Mouse (Mus musculus): ENCODE measurements around the gene Arl2. TPM values are rescaled to one million over a fixed set of nuclear protein-coding genes. Genes with fewer than 3 reads are reported as not detected.
"Not testable (repeated sequence)": the region's sequence is repeated elsewhere in the genome, so short reads cannot be mapped to it uniquely, and the experiment has no call there.

Arl2 gene
- polyA plus RNA-seq, 1 experiment from 2014 or later: 118 TPM

GRCm38 (mm10) chr19:6140678-6141393, 512 bp downstream of the Arl2 start, which contains the start of gene Batf2:
TSS of gene Batf2 (plus strand) at chr19:6140983.
- ATAC-seq: peak; percentile 96
- under 1% methylated on average over 68 of the region's 68 CpGs for WGBS

GRCm38 (mm10) chr19:6140374-6140677, 1.0 kb downstream of the Arl2 start:
- Histone ChIP-seq H3K36me3 (peaks cover 33% of the 10 kb centered on the region), H3K4me3 (replicated peaks) (peak overlapping the region; percentile 55), H3K4me1 (replicated peaks) (peaks cover 11% of the 10 kb centered on the region), H3K27me3 (no peaks in the 10 kb centered on the region), H3K9ac (replicated peaks) (peak overlapping the region; percentile 85), H3K9me3 (no peaks in the 10 kb centered on the region), H3K4me2 (replicated peaks) (peak overlapping the region; percentile 84), H3K27ac (peak overlapping the region; percentile 96)
- WGBS: 7% methylated on average over 16 of the region's 16 CpGs
- ATAC-seq: no peak

More at GRCm38 (mm10) chr19:6140678-6141393, 512 bp downstream of the Arl2 start, which contains the start of gene Batf2:
- H3K27ac ChIP-seq: peak within 1 kb of the TSS; percentile 96
- H3K4me2 ChIP-seq (replicated peaks): peak within 1 kb of the TSS; percentile 84
- no peaks in the 10 kb centered on the region for H3K9me3 ChIP-seq
- H3K36me3 ChIP-seq: peaks cover 28% of the 10 kb centered on the region
- peak within 1 kb of the TSS; percentile 55 for H3K4me3 ChIP-seq (replicated peaks)
- no peaks in the 10 kb centered on the region for H3K27me3 ChIP-seq
- H3K4me1 ChIP-seq (replicated peaks): peaks cover 11% of the 10 kb centered on the region
- peak within 1 kb of the TSS; percentile 85 for H3K9ac ChIP-seq (replicated peaks)

- H3K4me1 ChIP-seq (replicated peaks): peaks cover 11% of the 10 kb centered on the region
- peak overlapping the region; percentile 84 for H3K4me2 ChIP-seq (replicated peaks)
- no peaks in the 10 kb centered on the region for H3K9me3 ChIP-seq
- H3K36me3 ChIP-seq: peaks cover 39% of the 10 kb centered on the region
- peak overlapping the region; percentile 85 for H3K9ac ChIP-seq (replicated peaks)
- 92% methylated on average over 6 of the region's 6 CpGs for WGBS
- ATAC-seq: no peak
- no peaks in the 10 kb centered on the region for H3K27me3 ChIP-seq
- peak overlapping the region; percentile 96; the same call in 1 of the 2 replicates for H3K27ac ChIP-seq
- H3K4me3 ChIP-seq (replicated peaks): peak overlapping the region; percentile 55
These were observed 1.6 kb downstream of the Arl2 start for GRCm38 (mm10) chr19:6139701-6140100.

- ATAC-seq: no peak
- no peaks in the 10 kb centered on the region for H3K27me3 ChIP-seq
- no peak overlapping the region for H3K4me3 ChIP-seq (replicated peaks)
- H3K4me2 ChIP-seq (replicated peaks): no peak overlapping the region
- H3K9ac ChIP-seq (replicated peaks): no peak overlapping the region
- 88% methylated on average over 3 of the region's 3 CpGs for WGBS
- H3K4me1 ChIP-seq (replicated peaks): peaks cover 11% of the 10 kb centered on the region
- H3K9me3 ChIP-seq: no peaks in the 10 kb centered on the region
- peaks cover 51% of the 10 kb centered on the region for H3K36me3 ChIP-seq
- H3K27ac ChIP-seq: no peak overlapping the region
These were observed 5.0 kb downstream of the Arl2 start for GRCm38 (mm10) chr19:6136397-6136796.

GRCm38 (mm10) chr19:6133197-6133596, 8.2 kb downstream of the Arl2 start:
- not testable (repeated sequence) for H3K4me3 ChIP-seq (replicated peaks); H3K27ac ChIP-seq; H3K4me1 ChIP-seq (replicated peaks); H3K9me3 ChIP-seq; ATAC-seq; H3K9ac ChIP-seq (replicated peaks); H3K27me3 ChIP-seq; H3K4me2 ChIP-seq (replicated peaks)
- 41% methylated on average over 1 of the region's 1 CpGs for WGBS
- peaks cover 46% of the 10 kb centered on the region for H3K36me3 ChIP-seq

- no peaks in the 10 kb centered on the region for H3K27me3 ChIP-seq
- ATAC-seq: no peak
- no peak overlapping the region for H3K4me2 ChIP-seq (replicated peaks)
- 87% methylated on average over 7 of the region's 7 CpGs for WGBS
- no peaks in the 10 kb centered on the region for H3K9me3 ChIP-seq
- no peak overlapping the region; the same call in 1 of the 2 replicates for H3K27ac ChIP-seq
- H3K4me3 ChIP-seq (replicated peaks): no peak overlapping the region
- no peak overlapping the region for H3K9ac ChIP-seq (replicated peaks)
- H3K4me1 ChIP-seq (replicated peaks): 0 out of 2 replicates have a peak, but pooled peaks cover 6% of the 10 kb centered on the region
- peaks cover 38% of the 10 kb centered on the region for H3K36me3 ChIP-seq
These were observed 9.0 kb downstream of the Arl2 start for GRCm38 (mm10) chr19:6132171-6132827.

- H3K36me3 ChIP-seq: peaks cover 21% of the 10 kb centered on the region
- not testable (repeated sequence) for H3K9ac ChIP-seq (replicated peaks); H3K4me3 ChIP-seq (replicated peaks); ATAC-seq; H3K4me2 ChIP-seq (replicated peaks); H3K9me3 ChIP-seq; H3K4me1 ChIP-seq (replicated peaks); H3K27ac ChIP-seq; H3K27me3 ChIP-seq
- 83% methylated on average over 7 of the region's 7 CpGs for WGBS
These were observed 10.8 kb downstream of the Arl2 start for GRCm38 (mm10) chr19:6130414-6131128.

- H3K4me3 ChIP-seq (replicated peaks): peak within 1 kb of the TSS; percentile 58
- WGBS: 0% methylated on average over 32 of the region's 32 CpGs
- H3K4me1 ChIP-seq (replicated peaks): peaks cover 11% of the 10 kb centered on the region; the same call in 1 of the 2 replicates
- H3K27ac ChIP-seq: peak within 1 kb of the TSS; percentile 89
- H3K9me3 ChIP-seq: no peaks in the 10 kb centered on the region
- ATAC-seq: peak; percentile 96
- H3K36me3 ChIP-seq: no peaks in the 10 kb centered on the region
- peak within 1 kb of the TSS; percentile 57 for H3K4me2 ChIP-seq (replicated peaks)
- no peaks in the 10 kb centered on the region for H3K27me3 ChIP-seq
- peak within 1 kb of the TSS; percentile 76 for H3K9ac ChIP-seq (replicated peaks)
These were observed 13.5 kb downstream of the Arl2 start, which contains the start of gene Snx15 for GRCm38 (mm10) chr19:6127760-6128341. TSS of gene Snx15 (minus strand) at chr19:6128304.

GRCm38 (mm10) chr19:6126789-6127580, 14.4 kb downstream of the Arl2 start:
- Histone ChIP-seq H3K9me3 (no peaks in the 10 kb centered on the region), H3K4me2 (replicated peaks) (peak overlapping the region; percentile 57), H3K4me3 (replicated peaks) (peak overlapping the region; percentile 58), H3K36me3 (no peaks in the 10 kb centered on the region), H3K27me3 (no peaks in the 10 kb centered on the region), H3K4me1 (replicated peaks) (peaks cover 11% of the 10 kb centered on the region; the same call in 1 of the 2 replicates), H3K9ac (replicated peaks) (peak overlapping the region; percentile 76; the same call in 1 of the 2 replicates), H3K27ac (no peak overlapping the region)
- WGBS: 76% methylated on average over 10 of the region's 10 CpGs
- ATAC-seq: no peak

- Histone ChIP-seq H3K9ac (replicated peaks) (no peak overlapping the region), H3K4me2 (replicated peaks) (no peak overlapping the region), H3K27me3 (no peaks in the 10 kb centered on the region), H3K4me1 (replicated peaks) (peaks cover 11% of the 10 kb centered on the region; the same call in 1 of the 2 replicates), H3K36me3 (0 out of 2 replicates have a peak, but pooled peaks cover 3% of the 10 kb centered on the region), H3K4me3 (replicated peaks) (no peak overlapping the region), H3K27ac (no peak overlapping the region), H3K9me3 (no peaks in the 10 kb centered on the region)
- no peak for ATAC-seq
- 26% methylated on average over 4 of the region's 4 CpGs for WGBS
These were observed 15.1 kb downstream of the Arl2 start for GRCm38 (mm10) chr19:6126289-6126688.

- H3K9ac ChIP-seq (replicated peaks): no peak overlapping the region
- peaks cover 14% of the 10 kb centered on the region for H3K4me1 ChIP-seq (replicated peaks)
- no peak for ATAC-seq
- H3K4me3 ChIP-seq (replicated peaks): no peak overlapping the region
- H3K27me3 ChIP-seq: no peaks in the 10 kb centered on the region
- H3K27ac ChIP-seq: no peak overlapping the region; the same call in 1 of the 2 replicates
- 79% methylated on average over 2 of the region's 2 CpGs for WGBS
- H3K36me3 ChIP-seq: 0 out of 2 replicates have a peak, but pooled peaks cover 8% of the 10 kb centered on the region
- H3K9me3 ChIP-seq: no peaks in the 10 kb centered on the region
- no peak overlapping the region for H3K4me2 ChIP-seq (replicated peaks)
These were observed 16.4 kb downstream of the Arl2 start for GRCm38 (mm10) chr19:6124898-6125297.

Data from midbrain, embryonic 13.5 days (tissue).